Mouse (Mus musculus): ENCODE data around the gene Eda. TPM values are rescaled to one million over a fixed set of nuclear protein-coding genes. Genes with fewer than 3 reads are reported as not detected.

Gene Eda
- total and polyA plus RNA-seq, 3 experiments, result 2.0 to 3.6 TPM; not detected in 1

- no peak overlapping the region for H3K9ac ChIP-seq (ENCODE audit: control insufficient read depth, low read depth, low read length, poor library complexity, severe bottlenecking)
- no peak for TF ChIP-seq ZKSCAN1 (IDR thresholded peaks at IDR 0.05; ENCODE audit: low read depth, low read length)
- TF ChIP-seq TBP (IDR thresholded peaks at IDR 0.05; ENCODE audit: low read depth, low read length), result no peak
- TF ChIP-seq GABPA (IDR thresholded peaks at IDR 0.05; ENCODE audit: low read depth, low read length), result no peak
- TF ChIP-seq CHD2 (IDR thresholded peaks at IDR 0.05; ENCODE audit: low read length), result no peak
- no peak for TF ChIP-seq SIN3A (IDR thresholded peaks at IDR 0.05; ENCODE audit: low read length)
- TF ChIP-seq UBTF (IDR thresholded peaks at IDR 0.05; ENCODE audit: borderline replicate concordance, insufficient read depth, low read depth, low read length), result no peak
- TF ChIP-seq MEF2A (IDR thresholded peaks at IDR 0.05; ENCODE audit: extremely low read depth, insufficient replicate concordance, low read depth, low read length, poor library complexity, severe bottlenecking), result no peak
- TF ChIP-seq E2F4 (IDR thresholded peaks at IDR 0.05; ENCODE audit: borderline replicate concordance, low read depth, low read length), result no peak
- TF ChIP-seq NRF1 (IDR thresholded peaks at IDR 0.05; ENCODE audit: insufficient read depth, low read depth, low read length, poor library complexity, severe bottlenecking), result no peak
- no peak for TF ChIP-seq MAFK (IDR thresholded peaks at IDR 0.05; ENCODE audit: borderline replicate concordance, low read depth, low read length)
- 0 out of 2 replicates have a peak, but pooled peaks have one; percentile 7 for TF ChIP-seq ZC3H11A (IDR thresholded peaks at IDR 0.05; ENCODE audit: low read depth, low read length)
- peak in 1 of 3 experiments; percentile 30; a peak in 1 of 6 replicates for TF ChIP-seq CTCF (IDR thresholded peaks at IDR 0.05 in 2 of 3, conservative IDR thresholded peaks at IDR 0.05 in 1 of 3; ENCODE audit: control insufficient read depth in 1 of 3, insufficient read depth in 1 of 3, low read depth in 2 of 3, low read length in 3 of 3, poor library complexity in 1 of 3, severe bottlenecking in 1 of 3)
- TF ChIP-seq KAT2A (conservative IDR thresholded peaks at IDR 0.05; ENCODE audit: low read depth, low read length), result no peak
- TF ChIP-seq MAX (IDR thresholded peaks at IDR 0.05; ENCODE audit: low read length), result no peak
- TF ChIP-seq RAD21 (IDR thresholded peaks at IDR 0.05; ENCODE audit: low read depth, low read length), result peak; percentile 43
- peak; percentile 36; the same call in 1 of the 2 replicates for TF ChIP-seq SMC3 (IDR thresholded peaks at IDR 0.05; ENCODE audit: low read depth, low read length)
- H3K4me1 ChIP-seq (ENCODE audit: control insufficient read depth in 1 of 2, insufficient read depth in 2 of 2, low read length in 2 of 2), result peaks cover 0 to 5% of the 10 kb centered on the region in 2 experiments; a peak in 1 of 4 replicates
- H3K27ac ChIP-seq (ENCODE audit: control insufficient read depth, low read depth, low read length), result no peak overlapping the region
- no peak overlapping the region for H3K4me3 ChIP-seq (ENCODE audit: control insufficient read depth in 1 of 2, insufficient read depth in 1 of 2, low read depth in 2 of 2, low read length in 2 of 2)
- peaks cover 0 to 5% of the 10 kb centered on the region in 2 experiments; a peak in 2 of 4 replicates for H3K36me3 ChIP-seq (ENCODE audit: control insufficient read depth in 1 of 2, insufficient read depth in 2 of 2, low read length in 2 of 2)
- peak; percentile 11 for DNase-seq (ENCODE audit: low read depth, low spot score)
- no peaks in the 10 kb centered on the region for H3K27me3 ChIP-seq (ENCODE audit: control insufficient read depth in 1 of 2, insufficient read depth in 2 of 2, low read length in 2 of 2)
- H3K9me3 ChIP-seq (replicated peaks; ENCODE audit: insufficient read depth, low read length), result no peaks in the 10 kb centered on the region
- no peaks in the 10 kb centered on the region for H3K79me2 ChIP-seq (ENCODE audit: control insufficient read depth, insufficient read depth, low read length, poor library complexity)
These were observed 418.9 kb downstream of the Eda start for GRCm38 (mm10) chrX:100394223-100394861.

- H3K79me2 ChIP-seq (ENCODE audit: control insufficient read depth, insufficient read depth, low read length, poor library complexity), result no peaks in the 10 kb centered on the region
- H3K4me3 ChIP-seq (ENCODE audit: control insufficient read depth in 1 of 2, insufficient read depth in 1 of 2, low read depth in 2 of 2, low read length in 2 of 2), result no peak overlapping the region
- H3K4me1 ChIP-seq (ENCODE audit: control insufficient read depth in 1 of 2, insufficient read depth in 2 of 2, low read length in 2 of 2), result peaks cover 0 to 5% of the 10 kb centered on the region in 2 experiments; a peak in 1 of 4 replicates
- H3K36me3 ChIP-seq (ENCODE audit: control insufficient read depth in 1 of 2, insufficient read depth in 2 of 2, low read length in 2 of 2), result peaks cover 0 to 5% of the 10 kb centered on the region in 2 experiments; a peak in 2 of 4 replicates
- no peak overlapping the region for H3K27ac ChIP-seq (ENCODE audit: control insufficient read depth, low read depth, low read length)
- H3K9me3 ChIP-seq (replicated peaks; ENCODE audit: insufficient read depth, low read length), result no peaks in the 10 kb centered on the region
- TF ChIP-seq NRF1 (IDR thresholded peaks at IDR 0.05; ENCODE audit: insufficient read depth, low read depth, low read length, poor library complexity, severe bottlenecking) (no peak), CTCF (IDR thresholded peaks at IDR 0.05 in 2 of 3, conservative IDR thresholded peaks at IDR 0.05 in 1 of 3; ENCODE audit: control insufficient read depth in 1 of 3, insufficient read depth in 1 of 3, low read depth in 2 of 3, low read length in 3 of 3, poor library complexity in 1 of 3, severe bottlenecking in 1 of 3) (peak; percentile 41 to 64 (median 46)), ZC3H11A (IDR thresholded peaks at IDR 0.05; ENCODE audit: low read depth, low read length) (peak; percentile 34; the same call in 1 of the 2 replicates), RCOR1 (IDR thresholded peaks at IDR 0.05; ENCODE audit: low read depth, low read length) (no peak), RAD21 (IDR thresholded peaks at IDR 0.05; ENCODE audit: low read depth, low read length) (peak; percentile 49), JUND (IDR thresholded peaks at IDR 0.05; ENCODE audit: low read depth, low read length) (no peak), SMC3 (IDR thresholded peaks at IDR 0.05; ENCODE audit: low read depth, low read length) (peak; percentile 58), GABPA (IDR thresholded peaks at IDR 0.05; ENCODE audit: low read depth, low read length) (no peak)
- DNase-seq (ENCODE audit: low read depth, low spot score), result peak; percentile 61
- no peak overlapping the region for H3K9ac ChIP-seq (ENCODE audit: control insufficient read depth, low read depth, low read length, poor library complexity, severe bottlenecking)
- H3K27me3 ChIP-seq (ENCODE audit: control insufficient read depth in 1 of 2, insufficient read depth in 2 of 2, low read length in 2 of 2), result no peaks in the 10 kb centered on the region
These were observed 419.6 kb downstream of the Eda start for GRCm38 (mm10) chrX:100395026-100395425.

Measured in MEL (cell line).